Mouse (Mus musculus) cerebellum, adult 9-11 months (tissue): ENCODE data around the gene Zfp648.

ENCODE experiments used
- DNase-seq: peaks from one replicate; pipeline ENCODE4 v3.0.0; 2022

The Zfp648 gene

GRCm38 (mm10) chr1:154223807-154224207 is 22.8 kb downstream of the Zfp648 start:
- DNase-seq = no peak

DNA sequence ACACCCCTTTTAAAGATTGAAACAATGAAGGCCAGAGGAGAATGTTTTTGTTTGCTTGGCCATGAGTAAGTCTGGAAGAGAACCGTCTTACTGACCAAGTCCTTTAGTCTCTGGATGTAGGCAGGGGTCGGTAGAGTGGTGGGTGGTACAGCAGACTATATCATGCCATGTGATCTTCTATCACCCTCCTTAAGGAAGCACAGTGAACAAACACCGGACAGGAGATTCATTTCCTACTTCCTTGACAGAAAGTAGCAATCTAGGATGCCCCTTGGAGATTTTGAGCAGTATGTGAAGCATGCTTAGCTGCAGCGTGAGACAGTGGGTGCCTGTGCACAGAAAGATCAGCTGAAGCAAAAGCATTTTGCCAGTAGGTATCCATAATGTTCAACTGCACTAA is 31.6 kb downstream of the Zfp648 start:
- DNase-seq = no peak

GRCm38 (mm10) chr1:154233033-154233432 is 32.0 kb downstream of the Zfp648 start:
- no peak for DNase-seq

DNA sequence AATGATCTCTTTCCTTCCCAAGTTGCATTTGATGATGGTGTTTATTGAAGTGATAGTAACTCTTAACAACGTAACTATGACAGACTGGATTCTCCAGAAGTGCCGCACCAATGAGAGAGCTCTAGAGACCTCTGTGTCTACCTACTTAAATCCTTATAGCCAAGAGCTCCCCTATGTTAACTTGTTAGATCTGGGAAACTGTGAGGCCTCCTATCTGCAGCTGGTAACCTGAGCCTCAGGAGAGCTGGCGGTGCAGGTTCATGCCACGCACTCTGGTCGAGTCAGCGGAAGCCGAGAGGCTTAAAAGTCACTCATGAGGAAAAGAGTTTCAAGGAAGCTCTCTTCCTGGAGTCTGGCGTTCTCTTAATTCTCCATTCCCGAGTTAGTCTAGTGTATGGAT is 33.8 kb downstream of the Zfp648 start:
- no peak for DNase-seq

GRCm38 (mm10) chr1:154238876-154239275 is 37.9 kb downstream of the Zfp648 start:
- DNase-seq = no peak

- DNase-seq = no peak
These were observed 50.2 kb downstream of the Zfp648 start for GRCm38 (mm10) chr1:154251186-154251585.

DNA sequence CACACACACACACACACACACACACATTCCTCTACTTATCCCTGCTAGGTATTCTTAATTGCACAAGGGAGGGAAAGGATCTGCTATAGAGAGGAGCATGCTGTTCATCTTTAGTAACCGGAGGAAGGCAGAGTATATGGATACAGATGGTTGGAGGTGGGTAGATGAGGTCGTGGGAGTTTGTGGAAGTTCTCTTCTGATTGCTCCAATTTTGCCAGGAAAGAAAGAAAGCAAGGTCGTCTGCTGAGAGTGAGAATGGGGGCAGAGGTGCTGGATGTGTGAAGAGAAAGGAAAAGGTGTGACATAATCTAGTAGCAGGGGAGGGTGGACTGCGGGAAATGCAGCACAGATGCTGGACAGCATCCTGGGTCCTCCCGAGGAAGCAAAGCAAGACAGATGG is 51.8 kb downstream of the Zfp648 start:
- no peak for DNase-seq
